Mouse (Mus musculus): ENCODE measurements around the gene Gmip. TPM values are rescaled to one million over a fixed set of nuclear protein-coding genes. Genes with fewer than 3 reads are reported as not detected.

Gmip gene
- total and polyA plus RNA-seq, 3 experiments, result 25.4 to 81.8 (median 48.1) TPM

GRCm38 (mm10) chr8:69870907-69871306, 62.4 kb downstream of the Gmip start:
- H3K36me3 ChIP-seq (replicated peaks in 1 of 2; ENCODE audit: control insufficient read depth in 1 of 2, insufficient read depth in 1 of 2, low read length in 1 of 2), result no peaks in the 10 kb centered on the region
- TF ChIP-seq JUN (IDR thresholded peaks at IDR 0.05; ENCODE audit: insufficient read depth, low read depth, low read length) (no peak), JUND (conservative IDR thresholded peaks at IDR 0.05; ENCODE audit: low read depth, low read length) (no peak), POLR2AphosphoS2 (IDR thresholded peaks at IDR 0.05; ENCODE audit: low read depth, low read length) (no peak), SMC3 (IDR thresholded peaks at IDR 0.05; ENCODE audit: low read depth, low read length) (no peak), ZNF384 (IDR thresholded peaks at IDR 0.05; ENCODE audit: low read depth, low read length) (no peak), E2F4 (IDR thresholded peaks at IDR 0.05; ENCODE audit: insufficient replicate concordance, low read depth, low read length) (no peak), EP300 (IDR thresholded peaks at IDR 0.05; ENCODE audit: low read length) (no peak), RCOR1 (conservative IDR thresholded peaks at IDR 0.05; ENCODE audit: low read depth, low read length) (no peak), MEF2A (IDR thresholded peaks at IDR 0.05; ENCODE audit: borderline replicate concordance, low read depth, low read length) (no peak), IRF4 (IDR thresholded peaks at IDR 0.05; ENCODE audit: low read depth, low read length) (no peak), ZC3H11A (IDR thresholded peaks at IDR 0.05; ENCODE audit: low read depth, low read length) (no peak), SIN3A (IDR thresholded peaks at IDR 0.05; ENCODE audit: low read length) (no peak), MAX (IDR thresholded peaks at IDR 0.05; ENCODE audit: low read length) (no peak), TCF12 (IDR thresholded peaks at IDR 0.05; ENCODE audit: low read depth, low read length) (no peak), MAFK (IDR thresholded peaks at IDR 0.05; ENCODE audit: insufficient replicate concordance, low read length) (no peak), ZKSCAN1 (IDR thresholded peaks at IDR 0.05; ENCODE audit: borderline replicate concordance, low read depth, low read length) (no peak), POLR2A (IDR thresholded peaks at IDR 0.05; ENCODE audit: low read depth, low read length) (no peak), TBP (conservative IDR thresholded peaks at IDR 0.05; ENCODE audit: low read depth, low read length) (no peak)
- H3K27me3 ChIP-seq (replicated peaks), result no peaks in the 10 kb centered on the region
- dilution Hi-C loops (cut with MboI; ENCODE audit: extremely low pct_ligation_motif_present, extremely low pct_unique_long_range_greater_than_20kb, low sequenced_read_pairs) (no loop called here), in situ Hi-C loops (cut with MboI; ENCODE audit: low pct_ligation_motif_present, low pct_unique_long_range_greater_than_20kb, low sequenced_read_pairs) (no loop called here)
- H3K9ac ChIP-seq (ENCODE audit: insufficient read depth, low read depth), result no peak overlapping the region
- H3K9me3 ChIP-seq (replicated peaks; ENCODE audit: low read length), result no peaks in the 10 kb centered on the region
- DNase-seq (ENCODE audit: extremely low read depth), result no peak
- H3K27ac ChIP-seq (ENCODE audit: insufficient read depth, low read depth), result no peak overlapping the region
- H3K79me2 ChIP-seq (replicated peaks; ENCODE audit: control insufficient read depth, extremely low read depth, insufficient read depth, poor library complexity, severe bottlenecking), result no peaks in the 10 kb centered on the region
- no peak overlapping the region for H3K4me2 ChIP-seq (ENCODE audit: insufficient read depth, low read depth, poor library complexity, severe bottlenecking)
- no peak overlapping the region for H3K4me3 ChIP-seq (replicated peaks in 1 of 3; ENCODE audit: low read depth in 2 of 3, low read length in 2 of 3, poor library complexity in 1 of 3)
- no peaks in the 10 kb centered on the region for H3K4me1 ChIP-seq (ENCODE audit: control insufficient read depth in 1 of 2, insufficient read depth in 2 of 2)

Other genes starting within 250 kb of the Gmip start
- gene Zfp868, start 183.1 kb upstream of the Gmip start, total RNA-seq (2012; rRNA removed), result 7.1 and 7.7 TPM in 2 replicates
- gene Zfp868, start 183.1 kb upstream of the Gmip start, total RNA-seq (2014; rRNA removed), result 16.2 and 17.6 TPM in 2 replicates
- 9.8 and 12.3 TPM in 2 replicates for gene Zfp868, start 183.1 kb upstream of the Gmip start, polyA plus RNA-seq (2012; ENCODE audit: insufficient read length, low read depth)
- gene Zfp964, start 154.2 kb upstream of the Gmip start, total RNA-seq (2012; rRNA removed), result 0.38 and 0.55 TPM in 2 replicates
- 0.63 and 0.78 TPM in 2 replicates for gene Zfp964, start 154.2 kb upstream of the Gmip start, total RNA-seq (2014; rRNA removed)
- 0.37 and 0.55 TPM in 2 replicates for gene Zfp964, start 154.2 kb upstream of the Gmip start, polyA plus RNA-seq (2012; ENCODE audit: insufficient read length, low read depth)
- 16.0 and 17.2 TPM in 2 replicates for gene Zfp869, start 98.0 kb upstream of the Gmip start, total RNA-seq (2012; rRNA removed)
- gene Zfp869, start 98.0 kb upstream of the Gmip start, total RNA-seq (2014; rRNA removed), result 30.6 and 33.8 TPM in 2 replicates
- gene Zfp869, start 98.0 kb upstream of the Gmip start, polyA plus RNA-seq (2012; ENCODE audit: insufficient read length, low read depth), result 15.2 and 16.6 TPM in 2 replicates
- 1.9 and 2.2 TPM in 2 replicates for gene Zfp963, start 58.7 kb upstream of the Gmip start, total RNA-seq (2012; rRNA removed)
- 4.8 and 6.0 TPM in 2 replicates for gene Zfp963, start 58.7 kb upstream of the Gmip start, total RNA-seq (2014; rRNA removed)
- 4.7 and 5.5 TPM in 2 replicates for gene Zfp963, start 58.7 kb upstream of the Gmip start, polyA plus RNA-seq (2012; ENCODE audit: insufficient read length, low read depth)
- gene Gm20422, start 33.8 kb upstream of the Gmip start, total RNA-seq (2012; rRNA removed), result 1.4 and 2.1 TPM in 2 replicates
- 0.49 and 1.6 TPM in 2 replicates for gene Gm20422, start 33.8 kb upstream of the Gmip start, total RNA-seq (2014; rRNA removed)
- gene Gm20422, start 33.8 kb upstream of the Gmip start, polyA plus RNA-seq (2012; ENCODE audit: insufficient read length, low read depth), result 2.0 and 2.8 TPM in 2 replicates
- 53.3 and 58.4 TPM in 2 replicates for gene Atp13a1, start 17.5 kb upstream of the Gmip start, total RNA-seq (2012; rRNA removed)
- gene Atp13a1, start 17.5 kb upstream of the Gmip start, total RNA-seq (2014; rRNA removed), result 36.6 and 36.8 TPM in 2 replicates
- gene Atp13a1, start 17.5 kb upstream of the Gmip start, polyA plus RNA-seq (2012; ENCODE audit: insufficient read length, low read depth), result 46.9 and 51.0 TPM in 2 replicates
- 14.3 and 15.4 TPM in 2 replicates for gene Zfp866, start 17.5 kb upstream of the Gmip start, total RNA-seq (2012; rRNA removed)
- 14.8 and 16.0 TPM in 2 replicates for gene Zfp866, start 17.5 kb upstream of the Gmip start, total RNA-seq (2014; rRNA removed)
- gene Zfp866, start 17.5 kb upstream of the Gmip start, polyA plus RNA-seq (2012; ENCODE audit: insufficient read length, low read depth), result 14.4 and 15.6 TPM in 2 replicates
- gene Lpar2, start 13.8 kb downstream of the Gmip start, total RNA-seq (2012; rRNA removed), result 1.1 and 1.2 TPM in 2 replicates
- 0.74 and 0.82 TPM in 2 replicates for gene Lpar2, start 13.8 kb downstream of the Gmip start, total RNA-seq (2014; rRNA removed)
- 2.5 and 3.0 TPM in 2 replicates for gene Lpar2, start 13.8 kb downstream of the Gmip start, polyA plus RNA-seq (2012; ENCODE audit: insufficient read length, low read depth)
- gene Pbx4, start 23.8 kb downstream of the Gmip start, total RNA-seq (2012; rRNA removed), result 3.1 and 5.9 TPM in 2 replicates
- gene Pbx4, start 23.8 kb downstream of the Gmip start, total RNA-seq (2014; rRNA removed), result 1.0 and 1.5 TPM in 2 replicates
- gene Pbx4, start 23.8 kb downstream of the Gmip start, polyA plus RNA-seq (2012; ENCODE audit: insufficient read length, low read depth), result 2.4 and 3.5 TPM in 2 replicates
- gene Cilp2, start 79.0 kb downstream of the Gmip start, total RNA-seq (2012; rRNA removed), result 0.08 TPM in 2 replicates
- gene Cilp2, start 79.0 kb downstream of the Gmip start, total RNA-seq (2014; rRNA removed), result 0.04 TPM in 1 of 2 replicates, not detected in the other
- gene Cilp2, start 79.0 kb downstream of the Gmip start, polyA plus RNA-seq (2012; ENCODE audit: insufficient read length, low read depth), result 0.07 TPM in 1 of 2 replicates, not detected in the other
- gene Tssk6, start 93.5 kb downstream of the Gmip start, total RNA-seq (2012; rRNA removed), result 1.5 and 1.8 TPM in 2 replicates
- 0.35 and 0.44 TPM in 2 replicates for gene Tssk6, start 93.5 kb downstream of the Gmip start, total RNA-seq (2014; rRNA removed)
- gene Tssk6, start 93.5 kb downstream of the Gmip start, polyA plus RNA-seq (2012; ENCODE audit: insufficient read length, low read depth), result 1.7 and 2.3 TPM in 2 replicates
- 153 and 177 TPM in 2 replicates for gene Ndufa13, start 93.9 kb downstream of the Gmip start, total RNA-seq (2012; rRNA removed)
- gene Ndufa13, start 93.9 kb downstream of the Gmip start, total RNA-seq (2014; rRNA removed), result 60.9 and 74.7 TPM in 2 replicates
- gene Ndufa13, start 93.9 kb downstream of the Gmip start, polyA plus RNA-seq (2012; ENCODE audit: insufficient read length, low read depth), result 90.1 and 104 TPM in 2 replicates
- gene Yjefn3, start 94.0 kb downstream of the Gmip start, total RNA-seq (2012; rRNA removed), result 8.0 and 9.5 TPM in 2 replicates
- 3.3 and 3.6 TPM in 2 replicates for gene Yjefn3, start 94.0 kb downstream of the Gmip start, total RNA-seq (2014; rRNA removed)
- gene Yjefn3, start 94.0 kb downstream of the Gmip start, polyA plus RNA-seq (2012; ENCODE audit: insufficient read length, low read depth), result 8.4 and 10.5 TPM in 2 replicates
- 70.8 and 73.2 TPM in 2 replicates for gene Gatad2a, start 187.7 kb downstream of the Gmip start, total RNA-seq (2012; rRNA removed)
- gene Gatad2a, start 187.7 kb downstream of the Gmip start, total RNA-seq (2014; rRNA removed), result 31.5 and 35.7 TPM in 2 replicates
- 95.1 and 122 TPM in 2 replicates for gene Gatad2a, start 187.7 kb downstream of the Gmip start, polyA plus RNA-seq (2012; ENCODE audit: insufficient read length, low read depth)
- gene Mau2, start 234.1 kb downstream of the Gmip start, total RNA-seq (2012; rRNA removed), result 37.2 and 38.4 TPM in 2 replicates
- 24.4 and 25.5 TPM in 2 replicates for gene Mau2, start 234.1 kb downstream of the Gmip start, total RNA-seq (2014; rRNA removed)
- gene Mau2, start 234.1 kb downstream of the Gmip start, polyA plus RNA-seq (2012; ENCODE audit: insufficient read length, low read depth), result 15.7 and 19.5 TPM in 2 replicates
- gene Sugp1, start 234.1 kb downstream of the Gmip start, total RNA-seq (2012; rRNA removed), result 21.8 and 24.0 TPM in 2 replicates
- gene Sugp1, start 234.1 kb downstream of the Gmip start, total RNA-seq (2014; rRNA removed), result 5.0 and 5.3 TPM in 2 replicates
- gene Sugp1, start 234.1 kb downstream of the Gmip start, polyA plus RNA-seq (2012; ENCODE audit: insufficient read length, low read depth), result 43.9 and 44.2 TPM in 2 replicates